Mouse (Mus musculus) testis, adult 2 months (tissue): ENCODE results near the gene Krtap3-2.

Experiments used
- CTCF ChIP-seq: fragments of 200-500 bp; IDR thresholded peaks from 2 replicates; pipeline ENCODE4 v1.5.1; 2012; ENCODE audit warnings: low read depth, mild to moderate bottlenecking, inconsistent platforms, low read length, moderate library complexity; ENCODE audit not compliant: control insufficient read depth, insufficient read depth, insufficient replicate concordance
- POLR2A ChIP-seq: fragments of 200-500 bp; IDR thresholded peaks from 2 replicates; pipeline ENCODE4 v1.6.1; 2012; ENCODE audit warnings: low read depth, mild to moderate bottlenecking, inconsistent platforms, low read length, moderate library complexity; ENCODE audit not compliant: control insufficient read depth

GRCm38 (mm10) chr11:99566530-99566929 lies 9.9 kb upstream of the Krtap3-2 start, which contains the start of gene Krtap3-1:
- no peak for TF ChIP-seq CTCF
- no peak for TF ChIP-seq POLR2A
